Mouse (Mus musculus) adipocyte (in vitro differentiated cells): ENCODE data around the gene Rbm18.

Experiments used
- DNase-seq: peaks from one replicate; pipeline ENCODE4 v3.0.0-alpha.2; 2016; ENCODE audit warnings: low spot score

Rbm18 gene

GRCm38 (mm10) chr2:36104956-36105741 is 31.4 kb downstream of the Rbm18 start, which contains the start of gene Lhx6:
Gene Lhx6 (minus strand): TSS chr2:36105408.
- no peak for DNase-seq

- DNase-seq: no peak
Observed at GRCm38 (mm10) chr2:36104436-36104955, 32.1 kb downstream of the Rbm18 start.

GRCm38 (mm10) chr2:36103555-36104367 is 32.8 kb downstream of the Rbm18 start:
- DNase-seq: no peak

DNA sequence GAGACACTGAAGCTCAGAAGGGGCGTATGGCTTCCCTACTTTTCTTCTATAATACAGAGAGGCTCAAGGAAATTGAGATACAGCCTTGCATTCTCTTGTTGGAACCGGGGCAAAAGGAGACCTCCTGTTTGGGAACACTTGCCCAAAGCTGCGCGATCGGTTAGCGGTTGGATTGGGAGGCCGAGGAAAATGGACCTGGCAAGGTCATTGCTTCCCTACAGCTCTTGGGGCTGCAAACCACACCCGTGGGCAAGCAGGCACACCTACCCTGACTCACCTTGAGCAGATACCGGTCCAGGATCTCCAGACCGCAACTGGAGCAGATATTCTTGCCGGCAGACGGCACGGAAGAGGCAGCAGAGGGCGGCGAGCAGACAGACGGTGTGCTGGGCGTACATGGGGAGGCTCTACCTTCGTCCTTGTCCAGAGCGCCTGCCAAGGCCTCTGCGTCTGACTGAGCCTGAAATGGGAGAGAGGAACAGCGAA is 33.5 kb downstream of the Rbm18 start:
- no peak for DNase-seq

DNA sequence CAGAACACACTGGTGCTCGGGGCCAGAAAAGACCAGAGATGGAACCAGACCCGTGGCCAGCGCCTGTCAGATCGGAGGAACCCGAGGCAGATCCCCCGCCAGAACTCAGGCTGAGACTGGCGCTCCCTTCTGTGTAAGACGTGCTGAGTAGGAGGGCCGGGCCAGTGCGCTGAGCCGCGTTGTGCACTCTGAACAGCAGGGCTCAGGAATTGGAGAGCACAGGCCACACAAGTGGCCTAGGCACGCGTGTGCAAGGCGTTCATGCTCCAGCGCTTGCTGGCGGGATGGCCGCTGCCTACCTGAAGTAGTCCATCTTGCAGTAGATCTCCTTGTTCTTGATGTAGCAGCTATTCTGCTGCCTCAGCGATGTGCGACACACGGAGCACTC is 34.0 kb downstream of the Rbm18 start:
- DNase-seq: no peak

- DNase-seq: no peak
Observed at GRCm38 (mm10) chr2:36101866-36102558, 34.6 kb downstream of the Rbm18 start.

DNA sequence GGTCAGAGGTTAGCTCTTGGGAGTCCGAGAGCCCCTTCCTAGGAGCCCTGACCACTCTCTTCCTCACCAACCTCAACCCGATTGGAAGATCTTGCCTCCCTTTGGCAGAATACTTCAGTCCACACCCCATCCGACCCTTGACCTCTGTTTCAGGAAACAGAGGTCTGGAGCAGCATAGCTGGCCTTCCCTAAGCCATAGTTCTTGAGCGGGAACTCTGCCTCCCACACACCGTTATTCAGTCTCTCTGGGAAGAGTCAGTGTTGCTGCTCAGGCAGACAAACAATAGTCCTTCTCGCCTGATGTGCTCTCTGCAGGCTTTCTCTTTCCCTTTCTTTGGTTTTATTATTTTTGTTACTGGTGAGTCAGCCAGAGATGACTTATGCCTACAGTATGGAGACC is 36.8 kb downstream of the Rbm18 start:
- peak; percentile 57 for DNase-seq

DNA sequence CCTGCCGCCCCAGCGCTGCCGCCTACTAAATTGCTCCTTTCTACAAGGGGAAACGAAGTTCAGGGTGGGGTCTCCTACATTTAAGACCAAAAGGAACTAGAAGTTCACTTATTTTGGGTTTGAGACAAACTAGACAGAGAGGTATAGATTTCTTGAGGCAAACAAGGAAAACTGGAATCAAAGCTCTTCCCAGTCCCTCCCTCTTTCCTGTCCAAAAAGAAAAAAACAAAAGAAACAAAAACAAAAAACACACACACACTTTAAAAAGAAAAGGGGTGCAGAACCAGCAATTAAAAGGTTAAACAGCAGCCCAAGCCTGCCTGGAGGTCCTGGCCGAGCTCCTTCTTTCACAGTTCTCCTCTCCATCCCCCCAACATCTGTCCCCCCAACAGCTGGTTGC is 38.6 kb downstream of the Rbm18 start:
- no peak for DNase-seq

- DNase-seq: no peak
Observed at GRCm38 (mm10) chr2:36097129-36097815, 39.3 kb downstream of the Rbm18 start.

GRCm38 (mm10) chr2:36093914-36094475 is 42.6 kb downstream of the Rbm18 start:
- no peak for DNase-seq

DNA sequence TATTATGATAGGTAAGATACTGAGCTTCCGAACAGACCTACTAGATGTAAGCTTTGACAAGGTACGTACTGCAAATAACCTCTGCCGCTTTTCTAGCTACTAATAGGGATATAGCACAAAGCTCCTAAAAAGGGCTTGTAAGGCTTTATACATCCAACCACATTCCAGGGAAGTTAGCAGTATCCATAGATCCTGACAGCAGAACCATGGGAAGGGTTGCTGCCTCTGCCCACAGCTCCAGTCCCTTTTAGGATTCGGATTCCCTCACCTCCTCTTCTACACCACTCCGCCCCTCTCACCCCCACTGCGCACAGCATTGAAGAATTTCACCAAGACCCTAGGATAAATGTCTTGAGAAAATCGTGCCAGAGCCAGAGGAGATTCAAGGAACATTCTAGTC is 43.3 kb downstream of the Rbm18 start:
- no peak for DNase-seq

DNA sequence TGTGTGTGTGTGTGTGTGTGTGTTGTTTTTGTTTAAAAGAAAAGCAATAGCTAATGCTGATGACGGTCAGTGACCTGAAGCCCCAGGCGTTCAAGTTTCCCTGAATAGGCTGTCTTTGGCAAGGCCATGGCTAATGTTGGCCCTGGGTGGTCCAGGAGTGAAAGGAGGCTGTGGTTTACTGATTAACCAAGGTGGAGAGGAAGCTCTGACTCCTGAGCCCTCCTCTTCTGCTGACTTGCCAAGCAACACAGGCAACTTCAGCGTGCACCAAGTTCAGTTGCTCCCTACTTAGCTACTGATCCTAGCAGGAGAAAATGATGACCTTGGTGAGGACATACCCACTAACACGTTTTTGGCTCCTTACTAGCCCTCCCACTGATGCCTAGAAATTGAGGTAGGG is 43.8 kb downstream of the Rbm18 start:
- no peak for DNase-seq

GRCm38 (mm10) chr2:36090853-36091741 is 45.5 kb downstream of the Rbm18 start:
- DNase-seq: no peak

DNA sequence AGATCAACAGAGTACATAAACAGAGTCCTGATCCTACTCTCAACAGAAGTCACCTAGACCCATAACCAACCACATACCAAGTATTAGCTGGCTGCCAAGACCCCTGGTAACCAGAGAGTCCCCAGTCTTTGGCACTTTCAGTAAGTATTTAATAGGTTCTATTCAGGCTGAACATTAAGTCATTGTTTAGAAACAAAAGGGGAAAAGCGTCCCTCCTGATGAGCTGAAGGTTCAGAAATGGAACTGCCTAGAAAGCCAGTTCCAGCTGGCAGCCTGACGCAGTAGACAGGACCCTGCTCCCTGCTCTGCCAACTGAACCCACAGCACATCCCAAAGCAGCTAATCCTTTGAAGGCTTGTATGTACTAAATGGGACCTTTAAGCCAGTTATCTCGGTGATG is 47.4 kb downstream of the Rbm18 start:
- DNase-seq: no peak

DNA sequence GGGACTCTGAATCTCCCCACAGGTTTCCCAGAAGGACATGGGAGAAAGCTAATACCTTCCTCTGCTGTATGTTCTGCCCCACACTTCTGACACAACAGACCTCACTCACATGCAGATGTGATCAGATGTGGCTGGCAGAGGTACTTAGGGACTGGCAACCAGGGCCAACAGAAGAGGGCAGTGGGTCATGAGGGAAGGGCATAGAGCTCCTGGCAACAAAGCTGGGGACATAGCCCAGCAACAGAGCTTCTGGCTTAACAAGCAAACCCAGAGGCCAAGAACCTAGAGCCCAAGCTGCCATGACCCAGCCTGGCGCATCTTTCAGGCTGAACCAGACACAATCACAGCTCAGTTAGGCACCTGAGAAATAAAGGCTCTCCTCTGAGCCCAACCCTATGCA is 51.5 kb downstream of the Rbm18 start:
- DNase-seq: peak; percentile 42

DNA sequence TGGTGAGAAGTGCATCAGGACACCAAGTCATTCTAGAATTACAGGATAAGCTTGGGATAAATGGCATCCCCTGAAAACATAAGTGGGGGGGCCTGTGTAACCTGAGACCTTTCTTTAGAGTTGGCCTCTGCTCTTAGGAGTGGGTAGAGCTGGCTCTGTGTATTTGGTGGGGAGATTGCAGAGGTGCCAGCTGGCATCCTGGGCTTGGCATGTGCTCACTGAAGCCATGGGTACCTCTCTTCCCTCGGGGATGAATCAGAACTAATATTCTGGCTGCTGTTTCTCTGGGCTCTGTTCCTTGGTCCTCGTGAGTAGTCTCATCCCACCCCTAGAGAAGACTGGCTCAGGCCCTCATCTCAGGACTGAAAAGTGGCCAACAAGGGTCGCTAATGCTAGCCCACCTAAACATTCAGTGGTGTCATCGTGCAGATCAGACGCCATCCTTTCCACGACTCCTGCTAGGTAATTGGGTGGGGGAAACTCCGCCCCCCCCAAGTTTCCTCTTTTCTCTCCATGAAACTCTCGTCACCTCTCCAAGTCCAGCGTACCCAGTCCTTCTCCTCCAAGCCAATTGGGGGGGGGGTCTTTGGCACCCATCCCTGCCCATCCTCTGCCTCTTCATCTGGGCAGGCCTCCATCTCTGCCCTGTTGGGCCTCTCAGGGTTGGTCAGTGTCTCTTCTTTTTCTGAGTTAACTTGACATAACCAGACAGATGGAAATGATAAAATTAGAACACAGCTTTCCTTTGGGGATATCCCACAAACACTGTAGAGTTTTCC is 53.6 kb downstream of the Rbm18 start:
- DNase-seq: peak; percentile 19

DNA sequence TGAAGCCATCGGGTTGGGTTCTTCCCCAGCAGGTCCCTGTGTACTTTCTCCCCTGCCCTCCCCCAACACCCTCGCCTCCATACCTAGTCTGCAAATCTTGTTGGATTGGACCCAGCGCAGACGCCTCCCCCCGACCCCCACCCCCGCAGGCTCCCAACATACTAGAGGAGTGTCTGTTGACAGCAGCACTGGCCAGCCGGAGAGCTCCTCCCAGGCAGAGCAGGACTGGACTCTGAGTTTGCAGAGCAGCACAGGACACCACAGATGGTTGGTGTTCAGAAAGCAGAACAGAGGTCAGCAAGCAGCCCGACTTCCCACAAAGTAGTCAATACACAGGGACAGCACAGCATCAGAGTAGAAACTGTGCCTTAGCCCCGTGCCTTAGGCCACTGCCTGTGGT is 55.1 kb downstream of the Rbm18 start:
- peak; percentile 81 for DNase-seq

GRCm38 (mm10) chr2:36077160-36077761 is 59.3 kb downstream of the Rbm18 start:
- no peak for DNase-seq

DNA sequence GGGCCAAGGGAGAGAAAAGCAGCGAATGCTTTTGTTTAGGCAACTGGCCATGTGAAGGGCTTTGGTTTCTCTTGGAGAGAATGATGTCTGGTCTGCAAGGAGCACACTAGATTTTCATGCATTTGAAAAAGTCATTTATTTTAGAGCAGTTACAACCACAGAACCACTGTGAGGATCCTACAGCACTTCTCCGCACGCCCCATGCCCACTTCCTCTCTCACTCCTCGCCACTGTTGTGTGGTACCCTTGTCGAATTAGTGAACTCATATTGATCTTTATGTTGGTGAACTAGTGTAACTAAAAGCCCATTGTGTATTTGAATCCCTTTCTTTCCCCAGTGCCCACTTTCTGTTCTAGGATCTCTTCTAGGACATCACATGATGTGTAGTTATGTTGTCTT is 61.4 kb downstream of the Rbm18 start:
- no peak for DNase-seq
